Mouse (Mus musculus) bone marrow, adult 2 months (tissue): ENCODE measurements at regions not wholly inside any gene's neighbourhood (a gene's known extent, or its start where the extent isn't known, plus 50 kb on each side); places are given as distances from the start of the nearest gene placed in this dataset.

Experiments
- CTCF ChIP-seq: fragments of 200-500 bp; IDR thresholded peaks from 2 replicates; pipeline ENCODE4 v1.5.1; 2011; ENCODE audit warnings: low read length, control low read depth; ENCODE audit not compliant: control insufficient read depth, insufficient read depth
- POLR2A ChIP-seq: fragments of 200-500 bp; IDR thresholded peaks from 2 replicates; pipeline ENCODE4 v1.6.1; 2011; ENCODE audit warnings: low read depth, mild to moderate bottlenecking, control low read depth, low read length, borderline replicate concordance; ENCODE audit not compliant: control insufficient read depth

DNA sequence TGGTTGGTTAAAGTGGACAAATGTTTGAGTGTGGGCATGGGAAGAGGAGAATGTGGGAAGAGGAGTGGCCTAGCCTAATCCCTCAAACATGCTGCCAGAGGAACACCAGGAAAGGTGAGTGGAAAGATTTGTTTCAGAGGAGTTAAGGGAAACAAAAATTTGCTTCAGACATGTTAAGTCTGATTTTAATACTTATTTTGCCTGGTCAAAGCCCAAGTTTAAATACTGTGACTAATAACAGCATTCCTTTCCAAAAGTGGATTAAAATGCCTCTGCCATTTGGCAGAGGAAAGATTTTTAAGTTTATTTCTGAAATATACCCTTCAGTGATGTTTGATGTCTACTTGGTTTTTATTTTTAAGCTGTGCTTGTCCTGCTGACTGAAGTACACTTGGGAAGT is 174.6 kb upstream of the Btg1 start:
- TF ChIP-seq CTCF: no peak
- no peak for TF ChIP-seq POLR2A
